Mouse (Mus musculus) natural killer cell, adult 2 months (primary cell): ENCODE measurements at regions not wholly inside any gene's neighbourhood (a gene's known extent, or its start where the extent isn't known, plus 50 kb on each side); places are given as distances from the start of the nearest gene placed in this dataset.

Source experiments
- DNase-seq, 2 experiments: peaks; one replicate each; pipeline ENCODE4 v3.0.0; 2022; ENCODE audit warnings: low spot score in 2 of 2

DNA sequence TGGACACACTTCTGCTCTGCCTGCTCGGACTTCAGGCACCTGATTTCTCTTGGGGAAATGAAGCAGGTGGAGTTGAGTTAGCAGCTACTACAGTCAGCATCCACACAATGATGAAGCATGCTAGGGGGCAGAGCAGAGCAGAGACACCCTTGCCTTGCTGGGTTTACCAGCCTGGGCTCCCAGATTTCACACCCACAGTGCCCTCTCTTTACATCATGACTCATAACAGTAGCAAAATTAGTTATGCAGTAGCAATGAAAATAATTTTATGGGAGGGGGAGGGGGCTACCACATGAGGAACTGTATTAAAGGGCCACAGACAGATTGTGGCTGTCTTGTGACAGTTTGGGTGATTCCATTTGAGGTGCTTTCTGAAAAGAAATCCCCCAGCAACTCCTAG, 50.0 kb upstream of the Rflna start:
- peak in 1 of 2 experiments; percentile 30 for DNase-seq
